Mouse (Mus musculus) gastrocnemius, postnatal 10 days (tissue): ENCODE results near the gene Osmr. TPM values are rescaled to one million over a fixed set of nuclear protein-coding genes. Genes with fewer than 3 reads are reported as not detected.
"Not testable (repeated sequence)": the region's sequence is repeated elsewhere in the genome, so short reads cannot be mapped to it uniquely, and the experiment has no call there.

Experiments used
- DNase-seq: peaks from one replicate; pipeline ENCODE4 v3.0.0; 2021; ENCODE audit warnings: mixed read lengths
- total RNA-seq, 2 experiments: library from RNA; stranded (reverse); gene quantifications; 2 replicates each; pipeline ENCODE4 v1.2.3; 2021

Osmr gene
- total RNA-seq, 2 experiments from 2014 or later: 5.5 to 7.5 TPM

DNA sequence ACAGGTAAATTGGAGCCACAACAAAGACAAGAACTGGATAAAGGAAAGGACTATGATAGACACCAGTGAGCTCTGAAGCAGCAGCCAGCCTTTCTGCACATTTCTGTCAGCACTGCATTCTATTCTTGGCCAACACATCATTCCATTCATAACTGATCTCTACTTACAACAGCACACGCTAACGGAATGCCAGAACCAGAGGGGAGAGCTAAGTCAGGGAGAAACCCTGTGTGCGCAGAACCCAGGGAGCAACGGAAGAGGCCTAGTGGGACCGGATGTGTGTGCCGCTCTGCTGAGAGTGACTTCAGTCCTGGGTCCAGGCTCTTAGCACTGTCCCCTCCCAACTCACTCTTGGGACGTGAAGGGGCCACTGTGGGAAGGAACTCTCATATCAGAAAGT is 13.2 kb downstream of the Osmr start:
- no peak for DNase-seq

DNA sequence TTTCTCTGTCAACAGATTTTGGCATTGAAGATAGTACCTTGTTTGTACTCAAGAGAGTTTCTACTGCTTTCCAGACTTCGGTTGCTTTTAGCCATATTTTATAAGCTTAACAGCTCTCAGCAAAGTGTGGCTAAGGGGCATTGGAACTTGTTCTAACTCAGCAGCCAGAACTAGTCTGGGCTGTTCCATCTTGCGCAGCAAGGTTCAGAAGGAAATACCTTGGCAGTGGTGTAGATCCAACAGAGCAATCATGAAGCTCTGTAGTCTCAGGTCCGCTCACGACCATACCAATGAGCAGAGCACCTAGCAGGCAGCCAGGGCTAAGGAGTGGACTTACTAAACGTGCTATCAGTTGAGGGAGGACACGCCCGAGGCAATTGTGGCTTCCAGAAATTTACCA is 15.0 kb downstream of the Osmr start:
- DNase-seq: no peak

DNA sequence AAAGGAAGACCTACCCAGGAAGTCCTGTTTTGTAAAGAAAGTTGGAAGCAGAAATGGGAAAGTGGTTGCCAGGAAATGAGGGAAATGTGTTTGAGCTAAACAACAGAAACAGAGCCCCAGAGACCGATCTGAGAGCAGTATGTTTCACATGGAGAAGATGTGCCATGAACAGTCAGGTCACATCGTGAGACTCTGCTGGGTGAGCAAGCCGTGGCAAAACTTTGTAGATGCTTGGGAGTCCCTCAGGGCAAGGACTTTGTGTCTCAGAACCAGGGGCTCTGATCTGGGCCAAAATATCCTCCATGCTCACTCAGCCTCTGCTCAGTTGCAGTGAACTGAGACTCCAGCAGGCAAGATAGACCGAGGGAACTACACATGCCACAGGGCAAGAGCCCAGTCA is 15.9 kb downstream of the Osmr start:
- no peak for DNase-seq

GRCm38 (mm10) chr15:6857270-6857905 is 17.4 kb downstream of the Osmr start:
- no peak for DNase-seq

GRCm38 (mm10) chr15:6849851-6850250 is 24.9 kb downstream of the Osmr start:
- DNase-seq: no peak

DNA sequence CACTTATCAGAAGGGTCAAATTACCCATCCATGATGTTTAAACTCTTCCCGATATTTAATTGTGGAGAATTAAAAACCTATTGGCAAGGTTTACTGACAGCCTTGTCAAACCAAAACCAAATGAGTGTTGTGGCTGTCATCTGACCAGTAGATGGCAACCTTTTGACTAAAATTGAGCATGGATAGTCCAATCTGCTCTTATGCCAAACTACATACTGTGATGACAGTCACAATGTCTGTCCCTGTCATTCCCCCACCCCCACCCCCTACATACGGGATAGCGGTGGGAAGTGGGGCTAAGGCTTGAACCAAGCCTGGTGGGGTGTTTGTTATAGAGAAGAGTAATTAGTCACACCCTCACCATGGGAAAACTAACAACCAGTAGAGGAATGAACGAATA is 34.6 kb downstream of the Osmr start:
- no peak for DNase-seq

- DNase-seq: no peak
Observed at GRCm38 (mm10) chr15:6815807-6816206, 59.0 kb downstream of the Osmr start.

DNA sequence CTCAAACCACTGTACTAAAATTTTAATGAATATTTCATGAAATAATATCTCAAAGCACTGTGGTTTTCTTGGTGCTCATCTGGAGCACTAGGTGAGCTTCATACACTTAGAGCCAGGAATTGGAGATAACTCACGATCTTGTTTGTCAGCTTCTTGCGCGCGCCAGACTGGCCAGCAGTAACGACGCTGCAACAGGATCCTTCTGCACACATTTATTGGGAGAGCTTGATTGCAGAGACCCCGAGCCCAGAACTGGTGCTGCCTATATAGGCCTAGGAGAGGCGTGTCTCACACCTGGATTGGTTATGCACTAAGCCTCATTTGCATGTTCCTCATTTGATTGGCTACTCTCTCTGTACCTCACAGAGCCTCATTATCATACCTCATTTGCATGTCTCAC is 73.6 kb downstream of the Osmr start:
- DNase-seq: not testable (repeated sequence)

GRCm38 (mm10) chr15:6792846-6793245 is 81.9 kb downstream of the Osmr start:
- DNase-seq: no peak

- no peak for DNase-seq
Observed at GRCm38 (mm10) chr15:6791648-6792047, 83.1 kb downstream of the Osmr start.

DNA sequence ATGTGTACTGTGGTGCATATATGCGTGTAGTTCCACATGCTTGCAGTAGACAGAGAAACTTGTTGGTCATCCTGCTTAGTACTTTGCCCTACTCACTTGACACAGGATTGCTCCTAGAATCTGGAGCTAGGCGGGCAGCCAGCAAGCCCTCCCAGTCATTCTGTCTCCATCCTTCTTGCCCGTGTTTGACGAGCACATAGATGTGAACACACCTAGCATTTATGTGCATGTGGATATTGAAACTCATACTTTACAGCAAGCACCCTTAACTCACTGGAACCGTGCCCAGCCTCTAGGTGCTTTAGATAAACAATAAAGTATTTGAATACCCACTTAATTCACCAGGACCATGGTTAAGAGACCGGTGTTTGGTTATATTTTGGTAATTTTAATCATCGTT is 84.8 kb downstream of the Osmr start:
- no peak for DNase-seq

DNA sequence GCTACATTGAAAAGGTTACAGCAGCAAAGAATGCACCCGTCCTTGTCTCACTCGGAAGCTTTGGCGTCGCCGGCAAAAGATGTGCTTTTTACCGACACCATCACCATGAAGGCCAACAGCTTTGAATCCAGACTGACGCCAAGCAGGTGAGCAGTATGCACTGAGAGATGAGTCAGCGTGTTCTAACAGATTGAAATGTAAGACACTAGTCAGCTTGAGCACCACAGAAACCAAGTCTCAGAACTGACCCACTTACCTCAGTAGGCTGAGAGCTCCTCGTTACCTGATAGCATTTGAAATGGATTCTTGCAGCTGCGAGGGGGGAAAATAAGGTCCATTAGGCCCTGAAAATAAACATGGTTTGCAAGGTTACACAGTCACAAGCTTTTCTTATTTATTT is 87.5 kb downstream of the Osmr start:
- no peak for DNase-seq

DNA sequence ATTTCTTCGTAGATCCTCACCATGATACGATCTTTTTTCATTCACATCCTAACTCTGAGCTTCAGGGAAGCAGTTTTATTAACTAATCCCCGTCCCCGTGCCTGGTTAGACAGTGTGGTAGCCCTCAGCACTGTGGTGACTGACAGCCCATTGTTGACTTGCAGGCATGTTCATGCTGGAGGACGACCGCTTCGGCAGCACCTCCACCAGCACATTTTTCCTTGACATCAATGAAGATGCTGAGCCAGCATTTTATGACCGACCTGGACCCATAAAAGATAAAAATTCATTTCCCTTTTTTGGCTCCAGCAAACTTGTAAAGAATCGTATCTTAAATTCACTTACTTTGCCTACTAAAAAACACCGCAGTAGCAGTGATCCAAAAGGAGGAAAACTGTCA is 88.6 kb downstream of the Osmr start:
- DNase-seq: no peak

- no peak for DNase-seq
Observed at GRCm38 (mm10) chr15:6772265-6772664, 102.5 kb downstream of the Osmr start.

Other genes starting within 250 kb of the Osmr start
- 10 to 100 TPM; 11.0 to 14.5 TPM for gene Rictor, start 166.6 kb downstream of the Osmr start, total RNA-seq
- 10 to 100 TPM; 48.4 to 55.9 TPM for gene Lifr, start 215.6 kb upstream of the Osmr start, total RNA-seq